Mouse (Mus musculus): ENCODE measurements at regions not wholly inside any gene's neighbourhood (a gene's known extent, or its start where the extent isn't known, plus 50 kb on each side); places are given as distances from the start of the nearest gene placed in this dataset.

GRCm38 (mm10) chr9:116338093-116338728, 163.1 kb upstream of the Tgfbr2 start:
- 0 out of 2 replicates have a peak, but pooled peaks have one; percentile 36 for ATAC-seq (replicated peaks; ENCODE audit: low FRiP score, low TSS enrichment, poor library complexity, severe bottlenecking)

- peak; percentile 69 for ATAC-seq (replicated peaks; ENCODE audit: low FRiP score, low TSS enrichment, poor library complexity, severe bottlenecking)
Measured at GRCm38 (mm10) chr9:116337446-116338010, 162.4 kb upstream of the Tgfbr2 start.

GRCm38 (mm10) chr9:116335561-116336478, 160.7 kb upstream of the Tgfbr2 start:
- peak; percentile 70 for ATAC-seq (replicated peaks; ENCODE audit: low FRiP score, low TSS enrichment, poor library complexity, severe bottlenecking)

- no peak for ATAC-seq (replicated peaks; ENCODE audit: low FRiP score, low TSS enrichment, poor library complexity, severe bottlenecking)
Measured at GRCm38 (mm10) chr9:116333956-116334463, 158.8 kb upstream of the Tgfbr2 start.

GRCm38 (mm10) chr9:116332485-116333118, 157.4 kb upstream of the Tgfbr2 start:
- no peak for ATAC-seq (replicated peaks; ENCODE audit: low FRiP score, low TSS enrichment, poor library complexity, severe bottlenecking)

GRCm38 (mm10) chr9:116331406-116331805, 156.2 kb upstream of the Tgfbr2 start:
- no peak for ATAC-seq (replicated peaks; ENCODE audit: low FRiP score, low TSS enrichment, poor library complexity, severe bottlenecking)

- ATAC-seq (replicated peaks; ENCODE audit: low FRiP score, low TSS enrichment, poor library complexity, severe bottlenecking), result peak; percentile 34; the same call in 1 of the 2 replicates
Measured at GRCm38 (mm10) chr9:116330796-116331195, 155.6 kb upstream of the Tgfbr2 start.

- no peak for ATAC-seq (replicated peaks; ENCODE audit: low FRiP score, low TSS enrichment, poor library complexity, severe bottlenecking)
Measured at GRCm38 (mm10) chr9:116329147-116329546, 154.0 kb upstream of the Tgfbr2 start.

- no peak for ATAC-seq (replicated peaks; ENCODE audit: low FRiP score, low TSS enrichment, poor library complexity, severe bottlenecking)
Measured at GRCm38 (mm10) chr9:116328201-116328600, 153.0 kb upstream of the Tgfbr2 start.

- ATAC-seq (replicated peaks; ENCODE audit: low FRiP score, low TSS enrichment, poor library complexity, severe bottlenecking), result no peak
Measured at GRCm38 (mm10) chr9:116327080-116327479, 151.9 kb upstream of the Tgfbr2 start.

GRCm38 (mm10) chr9:116324971-116325370, 149.8 kb upstream of the Tgfbr2 start:
- no peak for ATAC-seq (replicated peaks; ENCODE audit: low FRiP score, low TSS enrichment, poor library complexity, severe bottlenecking)

- no peak for ATAC-seq (replicated peaks; ENCODE audit: low FRiP score, low TSS enrichment, poor library complexity, severe bottlenecking)
Measured at GRCm38 (mm10) chr9:116323871-116324721, 148.9 kb upstream of the Tgfbr2 start.

GRCm38 (mm10) chr9:116321908-116322307, 146.7 kb upstream of the Tgfbr2 start:
- no peak for ATAC-seq (replicated peaks; ENCODE audit: low FRiP score, low TSS enrichment, poor library complexity, severe bottlenecking)

- peak; percentile 61; the same call in 1 of the 2 replicates for ATAC-seq (replicated peaks; ENCODE audit: low FRiP score, low TSS enrichment, poor library complexity, severe bottlenecking)
Measured at GRCm38 (mm10) chr9:116319421-116319820, 144.3 kb upstream of the Tgfbr2 start.

GRCm38 (mm10) chr9:116316582-116317095, 141.5 kb upstream of the Tgfbr2 start:
- no peak for ATAC-seq (replicated peaks; ENCODE audit: low FRiP score, low TSS enrichment, poor library complexity, severe bottlenecking)

GRCm38 (mm10) chr9:116314803-116315202, 139.6 kb upstream of the Tgfbr2 start:
- no peak for ATAC-seq (replicated peaks; ENCODE audit: low FRiP score, low TSS enrichment, poor library complexity, severe bottlenecking)

GRCm38 (mm10) chr9:116313932-116314790, 139.0 kb upstream of the Tgfbr2 start:
- no peak for ATAC-seq (replicated peaks; ENCODE audit: low FRiP score, low TSS enrichment, poor library complexity, severe bottlenecking)

- no peak for ATAC-seq (replicated peaks; ENCODE audit: low FRiP score, low TSS enrichment, poor library complexity, severe bottlenecking)
Measured at GRCm38 (mm10) chr9:116311364-116311763, 136.2 kb upstream of the Tgfbr2 start.
